Mouse (Mus musculus): ENCODE data around the gene Gm45062.

Gm45062 gene

DNA sequence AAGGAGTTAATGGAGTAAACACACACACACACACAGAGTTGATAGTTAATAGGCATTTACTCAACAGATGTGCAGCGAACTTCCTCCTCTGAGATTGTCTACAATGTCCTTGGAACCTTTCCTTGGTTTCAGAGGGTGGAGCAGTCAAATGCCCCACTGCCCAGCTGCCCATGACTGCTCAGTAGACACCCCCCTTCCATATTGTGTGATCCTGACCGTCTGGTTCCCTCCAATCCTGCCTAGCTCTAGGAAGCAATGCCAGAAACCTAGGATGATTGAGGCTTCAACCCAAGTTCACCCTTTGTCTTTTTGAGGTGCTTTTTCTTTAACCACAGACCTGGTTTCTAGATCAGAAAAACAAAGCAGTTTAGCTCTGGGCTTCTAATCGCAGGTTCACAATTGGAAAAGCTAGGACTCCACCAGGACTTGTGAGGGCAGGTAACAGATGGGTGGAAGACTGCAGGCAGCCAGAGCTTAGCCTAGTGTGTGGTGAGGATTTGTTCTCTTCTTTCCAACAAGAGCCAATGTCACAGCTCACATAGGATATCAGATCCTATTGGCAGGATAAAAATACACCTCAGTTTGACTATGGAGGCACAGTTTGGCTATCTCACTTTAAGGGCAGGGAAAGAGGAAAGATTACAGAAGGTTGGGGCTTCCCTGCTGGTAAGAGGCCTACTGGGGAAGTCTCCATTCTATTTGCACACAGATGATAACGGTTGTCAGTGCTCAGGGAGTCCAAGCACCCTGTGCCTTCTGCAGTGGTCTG lies 360.5 kb downstream of the Gm45062 start:
- peak; percentile 18; the same call in 1 of the 2 replicates for ATAC-seq (ENCODE audit: low TSS enrichment)

DNA sequence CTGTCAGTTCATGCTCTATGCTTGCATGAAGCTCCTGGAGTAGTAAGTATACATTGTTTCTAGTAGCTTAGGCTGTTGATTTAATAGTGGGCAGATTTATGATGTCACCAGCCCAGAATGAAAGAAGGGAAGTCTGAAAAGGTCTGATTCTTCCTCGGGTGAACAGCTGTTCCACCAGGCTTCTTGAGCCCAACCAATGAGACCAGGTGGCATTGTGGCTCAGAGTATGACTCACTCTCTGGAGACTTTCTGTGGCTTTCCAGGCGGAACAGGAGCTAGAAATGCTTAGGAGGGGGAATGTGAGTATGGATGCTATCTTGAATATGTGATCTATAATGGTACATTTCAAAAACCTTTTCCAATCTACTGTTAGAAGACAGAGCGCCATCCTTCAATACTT lies 363.8 kb downstream of the Gm45062 start:
- ATAC-seq (ENCODE audit: low TSS enrichment) = peak; percentile 93

DNA sequence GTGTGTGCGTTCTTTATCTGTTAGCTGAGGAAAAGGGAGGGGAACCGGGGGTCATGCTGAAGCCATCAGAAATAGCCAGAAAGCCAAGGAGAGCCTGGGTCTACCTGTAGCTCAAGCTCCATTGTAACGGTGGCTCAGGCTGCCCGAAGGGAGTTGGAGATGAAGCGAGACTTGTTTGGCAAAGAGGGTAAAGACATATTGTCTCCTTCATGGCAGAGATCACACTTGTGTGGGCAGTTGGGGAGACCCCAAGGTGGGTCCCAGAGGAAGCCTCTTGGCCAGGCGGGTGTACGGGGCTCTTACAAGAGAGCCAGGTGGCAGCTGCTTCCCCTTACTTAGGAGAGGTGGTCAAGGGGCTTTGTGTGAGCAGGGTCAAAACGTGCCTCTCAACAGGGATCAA lies 369.0 kb downstream of the Gm45062 start:
- no peak for ATAC-seq (ENCODE audit: low TSS enrichment)

DNA sequence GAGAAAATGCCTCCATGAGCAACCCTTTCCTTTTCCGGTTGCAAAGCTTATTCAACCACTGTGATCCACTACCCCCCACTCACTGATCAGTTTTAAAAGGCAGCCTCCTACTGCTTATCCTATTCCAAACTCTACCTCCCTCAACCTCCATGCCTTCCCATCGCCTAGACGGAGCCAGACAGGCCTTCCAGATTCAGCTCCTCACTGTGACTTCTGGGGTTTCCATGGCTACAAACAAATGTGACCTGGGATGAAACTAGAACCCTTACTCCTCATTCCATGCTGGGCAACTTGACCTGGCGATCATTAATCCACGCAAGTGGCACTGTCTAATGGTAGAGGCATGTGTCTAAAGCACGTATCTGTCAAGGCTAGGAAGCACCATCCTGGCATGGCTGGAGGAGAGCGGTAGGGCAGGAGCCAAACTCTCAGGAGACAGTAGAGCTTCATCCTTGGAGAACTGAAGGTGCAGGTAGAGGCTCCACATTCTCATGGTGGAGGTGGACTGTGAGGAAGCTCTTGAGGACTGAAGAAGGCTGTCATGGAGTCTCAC lies 369.5 kb downstream of the Gm45062 start:
- 0 out of 2 replicates have a peak, but pooled peaks have one; percentile 14 for ATAC-seq (ENCODE audit: low TSS enrichment)

DNA sequence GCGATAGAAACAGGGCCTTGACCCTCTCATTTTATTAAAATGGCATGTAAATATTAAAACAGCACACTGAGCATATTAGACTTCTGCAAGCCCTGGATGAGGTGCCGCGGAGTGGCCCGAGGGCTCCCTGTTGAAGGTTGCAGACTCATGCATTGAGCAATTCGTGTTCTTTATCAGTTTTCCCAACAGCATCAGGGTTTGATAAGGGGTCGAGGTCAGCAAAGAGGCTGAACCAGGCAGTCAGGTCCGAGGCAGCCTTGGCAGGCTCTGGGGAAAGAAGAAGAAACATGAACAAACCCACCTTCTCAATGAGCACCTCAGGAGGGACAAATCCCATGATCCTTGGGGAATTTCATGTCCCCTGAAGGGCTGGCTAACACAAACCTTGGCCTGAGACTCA lies 371.3 kb downstream of the Gm45062 start:
- no peak for ATAC-seq (ENCODE audit: low TSS enrichment)

DNA sequence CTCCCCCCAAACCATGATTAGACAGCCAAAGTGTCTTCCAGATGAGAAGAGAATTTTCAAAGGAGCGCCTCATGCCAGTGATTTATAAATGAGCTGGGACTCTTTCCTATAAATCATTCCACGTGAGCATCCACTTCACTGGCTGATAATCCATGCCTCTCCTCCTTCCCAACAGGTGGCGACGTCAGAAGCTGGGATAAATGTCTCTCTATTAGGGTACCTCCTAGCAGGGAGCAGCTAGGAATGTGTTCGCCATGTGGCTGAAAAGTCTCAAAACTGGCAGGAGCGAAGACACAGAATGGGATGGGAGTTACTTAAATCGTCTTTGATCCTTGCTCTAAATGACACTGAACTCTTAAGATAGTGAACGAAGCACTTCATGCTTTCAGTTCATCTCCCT lies 372.1 kb downstream of the Gm45062 start:
- ATAC-seq (ENCODE audit: low TSS enrichment) = no peak

DNA sequence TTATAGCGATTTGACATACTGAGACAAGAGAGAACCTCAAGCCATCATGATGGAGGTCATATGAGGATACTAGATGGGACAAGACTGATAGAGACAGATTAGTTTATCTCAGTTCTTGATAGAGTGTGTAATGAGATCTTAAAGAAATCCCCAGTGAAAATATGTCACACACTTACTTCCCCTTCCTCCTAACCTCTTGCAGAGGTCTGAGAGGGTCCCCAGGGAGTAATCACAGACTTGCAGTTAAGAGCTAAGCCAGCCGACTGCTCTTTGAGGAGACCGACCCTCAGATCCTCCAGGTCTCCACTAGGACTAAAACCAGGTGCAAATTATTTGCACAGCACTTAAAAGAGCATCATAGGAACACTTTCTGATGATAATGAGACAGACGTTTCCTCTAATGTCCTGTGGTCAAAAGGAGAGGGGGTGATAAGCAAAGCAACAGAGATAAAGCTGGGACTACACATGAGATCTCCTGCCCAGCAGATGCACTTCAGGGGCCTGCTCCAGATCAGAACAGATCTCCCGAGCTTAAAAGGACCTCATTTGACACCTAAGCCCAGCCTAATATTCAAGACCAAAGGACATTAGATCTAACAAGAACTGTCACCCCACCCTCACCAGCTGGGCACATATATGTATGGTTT lies 372.9 kb downstream of the Gm45062 start:
- ATAC-seq (ENCODE audit: low TSS enrichment) = no peak

DNA sequence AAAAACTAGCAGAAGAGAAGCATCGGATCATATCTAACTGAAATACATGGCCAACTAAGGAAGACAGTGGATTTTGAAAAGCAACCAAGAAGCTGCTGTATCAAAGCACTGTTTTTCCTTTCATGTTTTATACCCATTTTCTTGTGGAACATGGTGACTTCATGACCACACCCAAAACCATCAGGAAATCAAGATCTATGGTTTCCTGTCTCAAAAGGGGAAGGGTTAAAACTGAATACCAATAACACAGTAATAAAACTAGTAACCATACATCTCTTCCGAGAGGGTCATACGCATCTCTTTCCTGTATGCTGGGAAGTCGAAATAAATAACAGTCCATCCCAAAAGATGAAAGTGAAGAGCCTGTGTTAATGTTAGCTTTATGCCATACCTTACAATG lies 373.5 kb downstream of the Gm45062 start:
- ATAC-seq (ENCODE audit: low TSS enrichment) = no peak

DNA sequence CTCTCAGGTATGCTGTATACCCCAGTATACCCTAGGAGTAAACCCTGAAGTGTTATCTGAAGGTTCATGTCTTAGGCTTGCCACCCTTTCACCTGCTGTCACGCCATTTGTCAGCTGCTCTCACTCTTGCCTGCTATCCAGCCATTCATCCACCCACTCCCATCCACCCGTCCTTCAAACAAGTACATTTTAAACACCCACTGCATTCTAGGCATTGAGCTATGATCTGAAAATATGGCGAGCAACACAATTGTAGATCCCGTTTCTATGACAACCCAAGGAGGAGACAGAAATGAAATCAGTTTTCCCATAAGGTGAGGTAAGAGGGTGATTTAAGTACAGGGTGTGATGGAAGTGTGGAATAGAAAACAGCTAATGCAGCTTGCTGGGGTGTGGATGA lies 378.9 kb downstream of the Gm45062 start:
- ATAC-seq (ENCODE audit: low TSS enrichment) = peak; percentile 78

DNA sequence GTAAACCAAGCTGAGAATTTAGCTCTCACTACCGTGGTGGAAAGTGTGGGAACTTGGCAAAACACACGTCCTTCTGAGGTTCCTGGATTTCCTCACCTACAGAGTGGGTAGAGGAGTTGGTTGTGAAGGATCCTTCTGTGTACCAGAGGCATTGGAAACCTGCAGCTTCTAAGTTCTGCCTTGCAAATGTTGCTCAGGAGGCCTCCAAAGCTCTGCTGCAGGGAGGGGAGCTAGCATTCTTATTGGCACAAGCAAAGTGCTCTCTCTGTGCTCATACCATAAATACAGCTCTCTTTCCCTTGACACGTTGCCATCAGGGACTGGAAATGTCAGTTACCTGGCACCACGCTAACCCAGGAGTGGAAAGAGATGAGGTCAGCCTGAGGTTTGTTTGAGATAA lies 379.6 kb downstream of the Gm45062 start:
- ATAC-seq (ENCODE audit: low TSS enrichment) = peak; percentile 72

DNA sequence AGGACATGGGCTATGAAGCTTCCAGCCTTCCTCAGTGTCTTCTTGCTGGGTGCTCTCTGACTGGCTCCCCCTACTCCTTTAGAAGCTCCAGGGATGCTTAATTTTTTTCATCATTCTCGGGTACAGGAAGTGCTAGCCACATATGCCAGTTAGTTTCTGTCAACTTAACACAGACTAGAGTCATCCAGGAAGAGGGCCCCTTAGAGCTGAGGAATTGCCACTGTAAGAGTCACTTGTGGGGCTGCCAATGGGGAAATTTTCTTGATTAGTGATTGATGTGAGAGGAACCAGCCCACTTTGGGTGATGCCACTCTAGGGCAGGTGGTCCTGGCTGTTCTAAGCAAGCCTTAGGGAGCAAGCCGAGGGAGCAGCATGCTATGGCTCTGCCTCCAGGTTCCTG lies 380.3 kb downstream of the Gm45062 start:
- ATAC-seq (ENCODE audit: low TSS enrichment) = no peak

DNA sequence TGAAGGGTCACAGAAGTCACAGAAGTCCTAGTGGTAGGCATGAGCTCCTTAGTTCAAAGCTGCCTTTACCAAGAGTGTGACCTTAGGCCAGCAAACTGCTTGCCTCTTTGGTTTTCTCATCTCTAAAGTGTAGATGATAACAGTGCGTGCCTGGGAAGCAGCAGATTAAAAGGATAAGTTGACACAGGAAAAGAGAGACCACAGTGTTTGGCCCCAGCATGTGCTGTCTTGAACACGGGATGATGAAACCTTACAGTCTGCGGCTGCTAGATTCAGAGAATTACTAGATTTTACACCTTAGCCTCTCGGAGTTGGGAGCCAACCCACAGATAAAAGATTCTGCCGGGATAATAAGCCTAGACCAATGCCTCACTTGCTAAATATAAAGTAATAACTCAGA lies 381.6 kb downstream of the Gm45062 start:
- ATAC-seq (ENCODE audit: low TSS enrichment) = no peak

DNA sequence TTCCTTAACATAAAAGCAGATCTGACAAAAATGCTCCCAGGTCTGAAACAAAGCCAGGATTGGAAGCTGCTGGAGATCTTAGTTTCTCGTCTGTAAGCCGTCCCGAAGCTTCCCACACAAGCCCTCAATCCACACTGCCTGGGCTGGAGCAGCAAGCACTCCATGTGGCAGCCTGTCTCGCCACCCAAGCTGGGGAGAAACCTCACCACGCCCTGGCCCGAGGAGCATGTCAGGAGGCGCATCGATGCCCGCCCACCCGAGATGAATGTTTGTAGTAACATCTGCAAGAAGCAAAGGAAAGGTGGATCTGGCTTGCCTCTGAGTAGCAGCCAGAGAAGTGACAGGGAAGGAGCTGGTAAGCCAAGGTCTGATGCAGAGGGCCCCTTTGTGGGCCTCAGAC lies 385.5 kb downstream of the Gm45062 start:
- ATAC-seq (ENCODE audit: low TSS enrichment) = peak; percentile 77

DNA sequence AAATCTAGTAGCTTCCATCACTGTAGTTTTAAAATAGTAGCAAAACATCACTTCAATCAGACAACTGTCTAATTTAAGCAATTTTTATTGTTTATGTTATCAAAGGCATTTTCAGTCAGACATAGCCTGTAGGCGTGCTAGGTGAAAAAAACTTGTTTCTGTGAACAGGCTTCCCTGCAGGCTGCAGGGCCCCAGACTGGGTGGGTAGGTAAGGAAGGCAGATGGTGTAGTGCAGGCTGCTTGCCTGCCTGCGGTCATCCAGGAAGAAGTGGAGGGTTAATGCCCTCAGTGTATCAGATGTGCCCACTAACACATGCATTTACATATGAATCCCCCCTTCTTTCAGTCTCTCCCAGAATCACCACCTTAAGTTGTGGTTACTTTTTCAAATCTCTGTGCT lies 386.5 kb downstream of the Gm45062 start:
- peak; percentile 62 for ATAC-seq (ENCODE audit: low TSS enrichment)

Data from frontal cortex, adult (tissue).